Mouse (Mus musculus) gastrocnemius, postnatal 14 days (tissue): ENCODE data around the gene Olfr1195. TPM values are rescaled to one million over a fixed set of nuclear protein-coding genes. Genes with fewer than 3 reads are reported as not detected.
"Not testable (repeated sequence)": the region's sequence is repeated elsewhere in the genome, so short reads cannot be mapped to it uniquely, and the experiment has no call there.

ENCODE experiments used
- DNase-seq: peaks from one replicate; pipeline ENCODE4 v3.0.0; 2021; ENCODE audit warnings: mixed read lengths
- intact Hi-C: fragments of 180-260 bp; cut with DNase I; formaldehyde crosslinking; loops from one replicate; pipeline ENCODE4 v1.15.1; 2025; ENCODE audit warnings: low total_unique reads
- long read RNA-seq, 2 experiments: library from polyadenylated mRNA; stranded (forward); transcript quantifications; one replicate each; pipeline ENCODE4 v2.0.0; 2021
- total RNA-seq, 2 experiments: library from RNA; stranded (reverse); gene quantifications; 2 replicates each; pipeline ENCODE4 v1.2.3; 2021

The Olfr1195 gene
- total RNA-seq = not detected
- long read RNA-seq, experiment 1 = 0 reads
- long read RNA-seq, experiment 2 = 0 reads

GRCm38 (mm10) chr2:88689087-88689486, at the start of gene Olfr1195:
TSS of gene Olfr1195 (minus strand) at chr2:88689187.
- no peak for DNase-seq
- intact Hi-C loops = no loop called here

GRCm38 (mm10) chr2:88732266-88732665, 43.3 kb upstream of the Olfr1195 start, which contains the start of gene Olfr1197:
TSS of gene Olfr1197 (minus strand) at chr2:88732366.
- intact Hi-C loops = no loop called here
- DNase-seq = no peak

- intact Hi-C loops = no loop called here
- no peak for DNase-seq
Observed at GRCm38 (mm10) chr2:88704497-88704896, 15.5 kb upstream of the Olfr1195 start, which contains the start of gene Olfr1196. TSS of gene Olfr1196 (minus strand) at chr2:88704597.

- DNase-seq, intact Hi-C loops: not testable (repeated sequence)
Observed at GRCm38 (mm10) chr2:88675328-88675727, 13.7 kb downstream of the Olfr1195 start, which contains the start of gene Olfr1193. TSS of gene Olfr1193 (plus strand) at chr2:88675628.

- intact Hi-C loops = no loop called here
- DNase-seq = no peak
Observed at GRCm38 (mm10) chr2:88648209-88648608, 40.8 kb downstream of the Olfr1195 start, which contains the start of gene Olfr1192-ps1. TSS of gene Olfr1192-ps1 (plus strand) at chr2:88648509.

GRCm38 (mm10) chr2:88640242-88640641, 48.7 kb downstream of the Olfr1195 start, which contains the start of gene Olfr1191-ps1:
TSS of gene Olfr1191-ps1 (plus strand) at chr2:88640542.
- intact Hi-C loops, DNase-seq: not testable (repeated sequence)

Other genes starting within 250 kb of the Olfr1195 start
- gene Gm13757, start 240.1 kb downstream of the Olfr1195 start, total RNA-seq = not detected
- not detected for gene Olfr1183, start 234.3 kb downstream of the Olfr1195 start, total RNA-seq
- gene Olfr1184, start 205.6 kb downstream of the Olfr1195 start, total RNA-seq = not detected
- not detected for gene Olfr1185-ps1, start 195.9 kb downstream of the Olfr1195 start, total RNA-seq
- gene Olfr1186, start 170.6 kb downstream of the Olfr1195 start, total RNA-seq = not detected
- not detected for gene Olfr1188, start 132.3 kb downstream of the Olfr1195 start, total RNA-seq
- gene Olfr1189, start 102.7 kb downstream of the Olfr1195 start, total RNA-seq = not detected
- gene Olfr1191-ps1, start 48.6 kb downstream of the Olfr1195 start, total RNA-seq = under 1 TPM in 1 of 2 experiments, not detected in 1; 0.04 TPM
- gene Olfr1192-ps1, start 40.7 kb downstream of the Olfr1195 start, total RNA-seq = not detected
- not detected for gene Olfr1193, start 13.6 kb downstream of the Olfr1195 start, total RNA-seq
- gene Olfr1196, start 15.4 kb upstream of the Olfr1195 start, total RNA-seq = not detected
- gene Olfr1197, start 43.2 kb upstream of the Olfr1195 start, total RNA-seq = not detected
- not detected for gene Olfr1198, start 62.2 kb upstream of the Olfr1195 start, total RNA-seq
- gene Olfr1199, start 71.3 kb upstream of the Olfr1195 start, total RNA-seq = not detected
- gene Olfr1200, start 81.3 kb upstream of the Olfr1195 start, total RNA-seq = not detected
- not detected for gene Olfr1201, start 103.8 kb upstream of the Olfr1195 start, total RNA-seq
- not detected for gene Olfr1202, start 125.3 kb upstream of the Olfr1195 start, total RNA-seq
- not detected for gene Olfr1205, start 140.6 kb upstream of the Olfr1195 start, total RNA-seq
- not detected for gene Olfr1204, start 160.1 kb upstream of the Olfr1195 start, total RNA-seq
- gene Olfr1206, start 174.0 kb upstream of the Olfr1195 start, total RNA-seq = not detected
- gene Olfr1208, start 213.1 kb upstream of the Olfr1195 start, total RNA-seq = not detected
- gene Olfr1209, start 226.0 kb upstream of the Olfr1195 start, total RNA-seq = not detected
- gene Olfr1211, start 248.9 kb upstream of the Olfr1195 start, total RNA-seq = not detected